Mouse (Mus musculus) cortical plate, adult 2 months (tissue): ENCODE measurements around the gene Hist2h2aa1.

ENCODE experiments used
- CTCF ChIP-seq: fragments of 200-500 bp; IDR thresholded peaks from 2 replicates; pipeline ENCODE4 v1.5.1; 2011; ENCODE audit warnings: mild to moderate bottlenecking, control low read depth, low read length; ENCODE audit not compliant: insufficient read depth; ENCODE audit errors: extremely low read depth
- POLR2A ChIP-seq: fragments of 200-500 bp; IDR thresholded peaks from 2 replicates; pipeline ENCODE4 v1.6.1; 2011; ENCODE audit warnings: mild to moderate bottlenecking, low read length, control low read depth; ENCODE audit not compliant: insufficient read depth; ENCODE audit errors: extremely low read depth

- TF ChIP-seq CTCF = no peak
- TF ChIP-seq POLR2A = no peak
Observed at GRCm38 (mm10) chr3:96196437-96197128, 48.7 kb upstream of the Hist2h2aa1 start.
